Comparison of ENCODE assay signal across 25 mouse cellular contexts in genomic region chr9:13440911-13441310, GRCm38 (mm10). TPM values are rescaled to one million over a fixed set of nuclear protein-coding genes. Genes with fewer than 3 reads are reported as not detected.
"Had no signal": no experiment of that assay in that cellular context is flagged by ENCODE, and none has a peak within 500 bp of the region (broad histone marks: within the 10 kb centered on the region; RNA-seq: fewer than 3 reads in every experiment).

No protein-coding gene starts in this region.

- H3K9ac ChIP-seq: liver, embryonic 15.5 days; liver, postnatal 0 days; lung, embryonic 15.5 days; midbrain, embryonic 12.5 days; neural tube, embryonic 12.5 days; stomach, embryonic 15.5 days had no signal

- ATAC-seq: liver, postnatal 0 days; lung, postnatal 0 days; midbrain, embryonic 16.5 days had no signal

- H3K27ac ChIP-seq: liver, embryonic 15.5 days; lung, embryonic 15.5 days; macrophage; midbrain, embryonic 12.5 days; neural tube, embryonic 12.5 days; stomach, embryonic 15.5 days; stomach, postnatal 0 days had no signal

- H3K36me3 ChIP-seq: liver, embryonic 15.5 days; lung, embryonic 15.5 days; midbrain, embryonic 12.5 days; neural tube, embryonic 12.5 days; stomach, embryonic 15.5 days had no signal

- H3K27me3 ChIP-seq: liver, embryonic 15.5 days; lung, embryonic 15.5 days; midbrain, embryonic 12.5 days; neural tube, embryonic 12.5 days; stomach, embryonic 15.5 days had no signal

- H3K4me2 ChIP-seq: liver, embryonic 15.5 days; lung, embryonic 15.5 days; midbrain, embryonic 12.5 days; neural tube, embryonic 12.5 days; stomach, embryonic 15.5 days had no signal

- H3K4me1 ChIP-seq: liver, embryonic 15.5 days; neural tube, embryonic 12.5 days had no signal

- H3K9me3 ChIP-seq: liver, embryonic 15.5 days; lung, embryonic 15.5 days; stomach, embryonic 15.5 days had no signal

- DNase-seq: liver, postnatal 0 days; lung, adult 2 months; lung, postnatal 14 days; lung, postnatal 36 days; right cerebral cortex, postnatal 14 days; thymus, adult 2 months; thymus, postnatal 25 days; thymus, postnatal 4 days had no signal

- H3K4me3 ChIP-seq: liver, embryonic 15.5 days; lung, embryonic 15.5 days; megakaryocyte, embryonic 14.5 days; midbrain, embryonic 12.5 days; neural tube, embryonic 12.5 days; stomach, embryonic 15.5 days had no signal

RNA-seq across cellular contexts. Expression of gene Gm17571, which starts 5.6 kb away (rescaled TPM):
- total RNA-seq: megakaryocyte progenitor cell, adult 5-6 weeks; monocyte, adult 5-6 weeks; neutrophil, adult 5-6 weeks had no signal
- polyA plus RNA-seq: liver, embryonic 15.5 days; liver, postnatal 0 days; lung, adult 2 months; lung, embryonic 15.5 days; lung, postnatal 0 days; macrophage; midbrain, embryonic 12.5 days; midbrain, embryonic 16.5 days; neural tube, embryonic 12.5 days; neural tube, embryonic 14.5 days; spleen, adult 2 months; stomach, embryonic 15.5 days; stomach, postnatal 0 days; testis, adult 2 months; thymus, adult 2 months; urinary bladder, adult 2 months had no signal
